Mouse (Mus musculus) stomach, embryonic 16.5 days (tissue): ENCODE results near the gene Pde6d. TPM values are rescaled to one million over a fixed set of nuclear protein-coding genes. Genes with fewer than 3 reads are reported as not detected.

ENCODE experiments used
- ATAC-seq: fragments of 200-750 bp; cut with Nextera tagmentation; 2 replicates; pipeline ENCODE4 v1.8.0; 2017; ENCODE audit warnings: moderate number of reproducible peaks, moderate TSS enrichment; ENCODE audit not compliant: insufficient read depth, low FRiP score
- H3K27ac ChIP-seq: fragments of 300-500 bp; sonication (generic); 2 replicates; pipeline ENCODE4 v1.5.1; 2014; ENCODE audit warnings: low read length
- H3K27me3 ChIP-seq: fragments of 300-500 bp; sonication (generic); 2 replicates; pipeline ENCODE4 v1.6.1; 2014; ENCODE audit warnings: low read length, control low read depth, mixed read lengths; ENCODE audit not compliant: control insufficient read depth, insufficient read depth
- H3K36me3 ChIP-seq: fragments of 300-500 bp; sonication (generic); 2 replicates; pipeline ENCODE4 v1.6.1; 2014; ENCODE audit warnings: low read length; ENCODE audit not compliant: control insufficient read depth, insufficient read depth
- H3K4me1 ChIP-seq: fragments of 300-500 bp; sonication (generic); 2 replicates; pipeline ENCODE4 v1.6.1; 2014; ENCODE audit warnings: low read length, control low read depth, mixed read lengths; ENCODE audit not compliant: control insufficient read depth, insufficient read depth
- H3K4me2 ChIP-seq: fragments of 300-500 bp; sonication (generic); 2 replicates; pipeline ENCODE4 v1.6.1; 2014; ENCODE audit warnings: low read depth, low read length, mixed read lengths
- H3K4me3 ChIP-seq: fragments of 300-500 bp; sonication (generic); replicated peaks from 2 replicates; pipeline ENCODE4 v1.5.1; 2014; ENCODE audit warnings: mild to moderate bottlenecking, low read length
- H3K9ac ChIP-seq: fragments of 300-500 bp; sonication (generic); 2 replicates; pipeline ENCODE4 v1.6.1; 2014; ENCODE audit warnings: low read length
- H3K9me3 ChIP-seq: fragments of 300-500 bp; sonication (generic); replicated peaks from 2 replicates; pipeline ENCODE4 v1.6.1; 2016; ENCODE audit warnings: low read length, control low read depth; ENCODE audit not compliant: control insufficient read depth
- WGBS: fragments of 180-500 bp; shearing (Covaris S2); extraction: QIAGEN DNeasy Blood & Tissue Kit; methylation state at CpG from one replicate; pipeline ENCODE4 v1.1.7; 2014; 5-methylcytosine and 5-hydroxymethylcytosine counted together
- polyA plus RNA-seq: library from polyadenylated mRNA; unstranded; fragments of >200 nt; fragmentation: Nextera tagmentation; extraction: Ambion mirVana; gene quantifications from 2 replicates; pipeline ENCODE4 v1.2.1, GENCODE M21; 2015

The Pde6d gene
- polyA plus RNA-seq, 1 experiment from 2014 or later: 42.9 TPM

- no peak for ATAC-seq
- Histone ChIP-seq H3K4me2 (no peak overlapping the region), H3K27me3 (no peaks in the 10 kb centered on the region)
Measured at GRCm38 (mm10) chr1:86612081-86612480, 29.7 kb upstream of the Pde6d start.

GRCm38 (mm10) chr1:86610954-86611353 is 28.5 kb upstream of the Pde6d start:
- Histone ChIP-seq H3K4me1 (no peaks in the 10 kb centered on the region), H3K27me3 (no peaks in the 10 kb centered on the region), H3K27ac (no peak overlapping the region), H3K4me3 (no peak overlapping the region), H3K36me3 (0 out of 2 replicates have a peak, but pooled peaks cover 6% of the 10 kb centered on the region), H3K9ac (no peak overlapping the region), H3K4me2 (no peak overlapping the region), H3K9me3 (no peaks in the 10 kb centered on the region)
- WGBS: 80% methylated on average over 1 of the region's 1 CpGs
- no peak for ATAC-seq

More at GRCm38 (mm10) chr1:86612081-86612480, 29.7 kb upstream of the Pde6d start:
- H3K4me1 ChIP-seq: no peaks in the 10 kb centered on the region
- H3K36me3 ChIP-seq: 0 out of 2 replicates have a peak, but pooled peaks cover 6% of the 10 kb centered on the region
- 65% methylated on average over 1 of the region's 1 CpGs for whole genome bisulfite sequencing
- H3K9me3 ChIP-seq: no peaks in the 10 kb centered on the region
- no peak overlapping the region for H3K27ac ChIP-seq
- no peak overlapping the region for H3K9ac ChIP-seq
- H3K4me3 ChIP-seq: no peak overlapping the region

DNA sequence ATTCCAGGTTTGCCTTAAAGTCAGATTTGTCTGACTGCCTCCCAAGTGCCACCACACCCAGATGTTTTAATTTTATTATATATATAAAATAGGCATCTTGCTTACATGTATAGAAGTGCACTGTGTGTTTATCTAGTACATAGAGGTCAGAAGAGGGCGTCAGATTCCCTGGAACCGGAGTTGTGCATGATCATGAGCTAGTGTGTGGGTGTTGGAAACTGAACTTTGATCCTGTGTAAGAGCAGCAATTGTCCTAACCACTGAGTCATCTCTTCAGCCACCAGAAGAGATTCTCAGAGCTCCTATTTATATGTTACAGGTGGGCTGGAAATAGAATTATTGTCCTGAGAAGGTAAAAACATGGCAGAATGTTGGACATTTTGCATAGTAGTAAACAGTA is 17.7 kb upstream of the Pde6d start:
- Histone ChIP-seq H3K27ac (no peak overlapping the region), H3K4me3 (no peak overlapping the region), H3K4me1 (no peaks in the 10 kb centered on the region), H3K9ac (no peak overlapping the region), H3K27me3 (no peaks in the 10 kb centered on the region), H3K36me3 (peaks cover 25% of the 10 kb centered on the region), H3K4me2 (no peak overlapping the region), H3K9me3 (no peaks in the 10 kb centered on the region)
- WGBS: 90% methylated on average over 2 of the region's 2 CpGs
- ATAC-seq: no peak

GRCm38 (mm10) chr1:86598516-86598915 is 16.1 kb upstream of the Pde6d start:
- Histone ChIP-seq H3K27ac (no peak overlapping the region), H3K9ac (no peak overlapping the region), H3K4me2 (no peak overlapping the region), H3K36me3 (peaks cover 24% of the 10 kb centered on the region), H3K4me3 (no peak overlapping the region), H3K4me1 (no peaks in the 10 kb centered on the region), H3K27me3 (no peaks in the 10 kb centered on the region), H3K9me3 (no peaks in the 10 kb centered on the region)
- no peak for ATAC-seq
- 73% methylated on average over 3 of the region's 3 CpGs for WGBS

GRCm38 (mm10) chr1:86596512-86596911 is 14.1 kb upstream of the Pde6d start:
- H3K4me1 ChIP-seq: no peaks in the 10 kb centered on the region
- no peak overlapping the region for H3K4me3 ChIP-seq
- H3K9me3 ChIP-seq: no peaks in the 10 kb centered on the region
- no peak overlapping the region for H3K27ac ChIP-seq
- ATAC-seq: no peak
- 92% methylated on average over 6 of the region's 6 CpGs for WGBS
- peaks cover 19% of the 10 kb centered on the region for H3K36me3 ChIP-seq
- no peak overlapping the region for H3K9ac ChIP-seq
- no peaks in the 10 kb centered on the region for H3K27me3 ChIP-seq
- H3K4me2 ChIP-seq: no peak overlapping the region

DNA sequence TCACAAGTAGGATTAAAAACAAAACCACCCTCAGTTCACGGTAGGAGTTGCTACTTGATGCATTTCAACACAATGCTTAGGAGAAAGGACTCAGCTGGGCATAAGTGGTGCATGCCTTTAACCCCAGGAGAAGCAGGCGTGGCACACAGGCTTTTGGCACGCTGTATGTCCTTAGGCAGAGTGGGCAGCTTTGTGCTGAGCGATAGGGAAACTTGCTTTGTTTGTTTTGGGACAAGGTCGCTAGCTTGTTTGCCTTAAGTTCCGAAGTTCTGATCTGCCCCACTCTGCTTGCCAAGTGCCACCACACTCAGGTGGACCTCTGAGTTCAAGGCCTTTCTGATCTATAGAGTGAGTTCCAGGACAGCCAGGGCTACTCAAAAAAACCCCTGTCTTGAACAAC is 12.9 kb upstream of the Pde6d start:
- no peak for ATAC-seq
- Histone ChIP-seq H3K27me3 (no peaks in the 10 kb centered on the region), H3K4me2 (no peak overlapping the region), H3K4me3 (no peak overlapping the region), H3K36me3 (peaks cover 10% of the 10 kb centered on the region), H3K9ac (no peak overlapping the region), H3K27ac (no peak overlapping the region), H3K4me1 (no peaks in the 10 kb centered on the region), H3K9me3 (no peaks in the 10 kb centered on the region)
- 79% methylated on average over 6 of the region's 6 CpGs for WGBS

DNA sequence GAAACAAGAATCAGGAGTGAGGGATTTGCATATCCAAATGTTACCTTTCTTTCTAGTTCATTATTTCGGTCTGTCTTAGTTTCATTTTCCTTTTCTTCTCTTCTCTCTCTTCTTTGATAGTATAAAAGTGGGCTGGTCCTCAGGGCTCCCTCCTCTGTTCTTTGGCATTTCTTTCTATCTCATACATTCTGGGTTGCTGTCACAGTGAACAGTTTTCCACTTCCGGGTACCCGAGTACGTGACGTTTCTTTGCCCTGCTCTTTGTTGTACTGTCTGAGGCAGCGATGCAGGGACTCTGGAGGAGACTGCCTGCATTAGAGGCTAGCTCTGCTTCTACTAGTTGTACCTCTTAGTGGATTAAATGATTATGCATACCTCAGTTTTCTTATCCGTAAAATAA is 12.1 kb upstream of the Pde6d start:
- Histone ChIP-seq H3K9me3 (no peaks in the 10 kb centered on the region), H3K4me2 (no peak overlapping the region), H3K27ac (no peak overlapping the region), H3K9ac (no peak overlapping the region), H3K36me3 (peaks cover 6% of the 10 kb centered on the region; the same call in 1 of the 2 replicates), H3K4me3 (no peak overlapping the region), H3K27me3 (no peaks in the 10 kb centered on the region), H3K4me1 (no peaks in the 10 kb centered on the region)
- no peak for ATAC-seq
- WGBS: 86% methylated on average over 7 of the region's 7 CpGs

- Histone ChIP-seq H3K4me1 (peaks cover 7% of the 10 kb centered on the region), H3K27me3 (no peaks in the 10 kb centered on the region), H3K4me3 (peak overlapping the region; percentile 97), H3K4me2 (peak overlapping the region; percentile 90), H3K9me3 (no peaks in the 10 kb centered on the region), H3K9ac (peak overlapping the region; percentile 91), H3K27ac (0 out of 2 replicates have a peak overlapping the region, but pooled peaks have one; percentile 14), H3K36me3 (no peaks in the 10 kb centered on the region)
- WGBS: under 1% methylated on average over 26 of the region's 26 CpGs
- ATAC-seq: peak; percentile 11; the same call in 1 of the 2 replicates
Measured at GRCm38 (mm10) chr1:86586992-86587391, 4.6 kb upstream of the Pde6d start.

GRCm38 (mm10) chr1:86583709-86584108 is 1.3 kb upstream of the Pde6d start:
- H3K4me2 ChIP-seq: no peak overlapping the region
- 46% methylated on average over 2 of the region's 2 CpGs for WGBS
- H3K36me3 ChIP-seq: no peaks in the 10 kb centered on the region
- no peaks in the 10 kb centered on the region for H3K9me3 ChIP-seq
- H3K27me3 ChIP-seq: no peaks in the 10 kb centered on the region
- ATAC-seq: no peak
- no peak overlapping the region for H3K27ac ChIP-seq
- no peak overlapping the region for H3K9ac ChIP-seq
- peaks cover 16% of the 10 kb centered on the region for H3K4me1 ChIP-seq
- H3K4me3 ChIP-seq: no peak overlapping the region
